Mouse (Mus musculus) forebrain, embryonic 14.5 days (tissue): ENCODE results near the gene Ifnar2. TPM values are rescaled to one million over a fixed set of nuclear protein-coding genes. Genes with fewer than 3 reads are reported as not detected.
A peak's percentile ranks its signal among the peaks of the same experiment; 100 is the strongest.

ENCODE experiments used
- ATAC-seq: fragments of 200-750 bp; cut with Nextera tagmentation; 2 replicates; pipeline ENCODE4 v1.8.0; 2017; ENCODE audit warnings: mild to moderate bottlenecking, moderate library complexity
- DNase-seq: peaks from one replicate; pipeline ENCODE4 v3.0.0-alpha.2; 2015; ENCODE audit warnings: low spot score
- H3K27ac ChIP-seq: fragments of 300-500 bp; sonication (generic); 2 replicates; pipeline ENCODE4 v1.5.1; 2014; ENCODE audit warnings: low read depth, mild to moderate bottlenecking, control low read depth, low read length, moderate library complexity
- H3K27me3 ChIP-seq: fragments of 300-500 bp; sonication (generic); replicated peaks from 2 replicates; pipeline ENCODE4 v1.6.1; 2014; ENCODE audit warnings: low read length, control low read depth, mixed read lengths; ENCODE audit not compliant: control insufficient read depth, insufficient read depth
- H3K36me3 ChIP-seq: fragments of 300-500 bp; sonication (generic); 2 replicates; pipeline ENCODE4 v1.6.1; 2014; ENCODE audit warnings: low read length, control low read depth; ENCODE audit not compliant: control insufficient read depth, insufficient read depth
- H3K4me1 ChIP-seq: fragments of 300-500 bp; sonication (generic); 2 replicates; pipeline ENCODE4 v1.6.1; 2014; ENCODE audit warnings: antibody characterized with exemption, low read length, control low read depth; ENCODE audit not compliant: control insufficient read depth, insufficient read depth
- H3K4me2 ChIP-seq: fragments of 300-500 bp; sonication (generic); 2 replicates; pipeline ENCODE4 v1.6.1; 2014; ENCODE audit warnings: mild to moderate bottlenecking, control low read depth, low read length
- H3K4me3 ChIP-seq: fragments of 300-500 bp; sonication (generic); 2 replicates; pipeline ENCODE4 v1.5.1; 2014; ENCODE audit warnings: low read depth, low read length, control low read depth
- H3K9ac ChIP-seq: fragments of 300-500 bp; sonication (generic); 2 replicates; pipeline ENCODE4 v1.6.1; 2014; ENCODE audit warnings: mild to moderate bottlenecking, low read length, control low read depth, moderate library complexity
- H3K9me3 ChIP-seq: fragments of 300-500 bp; sonication (generic); replicated peaks from 2 replicates; pipeline ENCODE4 v1.6.1; 2016; ENCODE audit warnings: low read length, control low read depth, mixed read lengths; ENCODE audit not compliant: control insufficient read depth
- WGBS: fragments of 180-500 bp; shearing (Covaris S2); extraction: QIAGEN DNeasy Blood & Tissue Kit; methylation state at CpG from one replicate; pipeline ENCODE4 v1.1.7; 2014; 5-methylcytosine and 5-hydroxymethylcytosine counted together
- polyA plus RNA-seq: library from polyadenylated mRNA; unstranded; fragments of >200 nt; fragmentation: Nextera tagmentation; extraction: Ambion mirVana; gene quantifications from 2 replicates; pipeline ENCODE4 v1.2.1, GENCODE M21; 2014

Gene Ifnar2
- polyA plus RNA-seq, 1 experiment from 2014 or later: 44.6 TPM

DNA sequence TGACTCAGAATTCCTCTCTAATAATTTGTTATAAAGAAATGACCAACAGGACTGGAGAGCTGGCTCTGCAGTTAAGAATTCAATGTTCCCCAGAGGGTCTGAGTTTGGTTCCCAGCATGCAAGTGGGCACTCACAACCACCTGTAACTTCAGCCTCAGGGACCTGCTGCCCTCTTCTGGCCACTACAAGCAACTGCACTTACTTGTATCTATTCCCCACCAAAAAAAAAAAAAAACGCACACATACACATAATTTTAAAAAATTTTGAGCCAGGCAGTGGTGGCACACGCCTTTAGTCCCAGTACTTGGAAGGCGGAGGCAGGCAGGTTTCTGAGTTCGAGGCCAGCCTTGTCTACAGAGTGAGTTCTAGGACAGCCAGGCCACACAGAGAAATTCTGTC, 17.5 kb downstream of the Ifnar2 start:
- 84% methylated on average over 4 of the region's 4 CpGs for WGBS
- H3K9ac ChIP-seq: no peak overlapping the region

DNA sequence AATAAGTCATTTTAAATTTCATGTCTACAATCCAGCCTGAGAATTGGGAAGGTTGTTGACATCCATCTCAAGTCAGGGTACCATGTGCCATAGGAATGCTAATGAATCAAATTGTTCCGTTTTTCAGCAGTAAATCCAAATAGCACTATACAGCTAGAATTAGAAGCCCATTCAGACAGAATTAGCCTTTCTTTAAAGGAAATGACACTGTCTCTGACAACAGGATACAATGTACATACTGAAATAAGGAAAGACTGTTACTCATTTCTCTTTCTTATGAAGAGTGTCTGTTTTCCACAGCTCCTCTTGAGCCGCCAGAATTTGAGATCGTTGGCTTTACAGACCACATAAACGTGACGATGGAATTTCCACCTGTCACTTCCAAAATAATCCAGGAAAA, 18.8 kb downstream of the Ifnar2 start, which contains the start of gene Gm21970:
Gene Gm21970 (plus strand): TSS at position 301 of the 400 bp plus-strand sequence.
- Histone ChIP-seq H3K9ac (no peak within 1 kb of the TSS), H3K4me1 (no peaks in the 10 kb centered on the region), H3K4me3 (no peak within 1 kb of the TSS), H3K9me3 (no peaks in the 10 kb centered on the region), H3K27me3 (no peaks in the 10 kb centered on the region), H3K4me2 (no peak within 1 kb of the TSS), H3K36me3 (peaks cover 51% of the 10 kb centered on the region), H3K27ac (no peak within 1 kb of the TSS)
- no peak for ATAC-seq
- DNase-seq: no peak
- 73% methylated on average over 5 of the region's 5 CpGs for WGBS

More for the DNA sequence above, 17.5 kb downstream of the Ifnar2 start:
- Histone ChIP-seq H3K4me1 (no peaks in the 10 kb centered on the region), H3K36me3 (peaks cover 54% of the 10 kb centered on the region), H3K27me3 (no peaks in the 10 kb centered on the region), H3K9me3 (no peaks in the 10 kb centered on the region), H3K4me3 (no peak overlapping the region), H3K4me2 (no peak overlapping the region), H3K27ac (no peak overlapping the region)
- DNase-seq: peak; percentile 16
- no peak for ATAC-seq

DNA sequence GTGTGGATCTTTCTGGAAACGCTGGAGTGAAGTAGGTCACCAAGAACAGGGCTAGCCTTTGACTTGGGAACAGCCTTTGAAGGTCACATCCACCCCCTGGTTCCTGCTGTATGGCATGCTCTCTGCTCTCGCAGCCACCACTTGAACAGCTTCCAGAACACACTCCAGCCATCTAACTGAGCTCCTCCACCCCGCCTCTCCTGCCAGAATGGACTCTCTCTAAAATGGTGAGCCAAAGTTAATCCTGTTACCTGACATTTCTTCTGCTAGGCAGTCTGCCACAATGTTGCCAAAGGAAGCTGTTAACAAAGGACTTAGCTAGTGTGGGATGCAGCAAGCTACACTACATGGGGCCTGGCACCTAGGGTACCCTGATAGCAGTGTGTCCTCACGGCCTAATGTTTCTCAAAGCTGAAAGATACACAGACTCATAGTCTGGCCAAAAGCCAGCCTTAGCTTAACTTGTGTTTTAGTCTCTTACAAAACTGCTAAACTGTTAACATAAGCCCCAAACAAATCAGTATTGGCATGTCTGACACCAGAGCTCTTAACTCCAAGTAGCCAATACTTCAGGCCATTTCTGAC, 22.3 kb downstream of the Ifnar2 start:
- peaks cover 27% of the 10 kb centered on the region for H3K36me3 ChIP-seq
- H3K4me2 ChIP-seq: no peak overlapping the region
- 85% methylated on average over 4 of the region's 4 CpGs for WGBS

DNA sequence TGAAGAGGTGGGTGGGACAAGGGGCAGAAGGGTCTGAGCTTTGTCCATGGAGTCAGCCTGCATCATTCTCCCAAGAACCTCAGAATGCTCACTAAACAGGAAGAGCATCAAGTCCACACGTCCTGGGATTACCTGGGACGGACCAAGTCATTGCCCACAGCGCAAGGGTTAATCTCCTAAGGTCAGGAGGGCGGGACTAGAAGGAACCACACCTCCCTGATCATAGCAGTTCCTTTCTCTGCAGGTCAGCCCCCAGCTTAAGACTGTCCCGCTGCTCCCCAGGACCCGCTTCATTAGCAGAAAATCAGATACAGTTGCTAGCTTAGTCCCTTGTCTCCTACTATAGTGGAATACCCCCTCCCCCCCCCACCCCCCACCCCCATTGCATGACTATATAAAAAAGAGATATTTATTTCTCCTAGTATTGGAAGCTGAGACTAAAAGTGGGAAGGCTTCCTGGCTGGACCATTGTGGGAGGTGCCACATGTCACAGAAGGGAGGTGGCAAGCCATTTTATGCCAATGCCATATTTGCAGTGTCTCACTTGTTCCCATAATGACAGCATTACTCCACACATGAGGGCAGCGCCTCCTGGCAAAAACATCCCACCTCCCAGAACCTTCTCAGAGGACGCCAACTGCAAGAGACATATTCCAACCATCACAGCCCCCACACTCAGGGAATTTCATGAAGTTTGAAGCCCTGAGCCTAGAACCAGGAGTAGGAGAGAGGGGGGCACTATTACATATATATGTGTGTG, 23.2 kb downstream of the Ifnar2 start:
- no peak for DNase-seq
- H3K4me1 ChIP-seq: no peaks in the 10 kb centered on the region

More for the DNA sequence above, 22.3 kb downstream of the Ifnar2 start:
- no peaks in the 10 kb centered on the region for H3K27me3 ChIP-seq
- ATAC-seq: no peak
- no peaks in the 10 kb centered on the region for H3K4me1 ChIP-seq
- H3K4me3 ChIP-seq: no peak overlapping the region
- no peaks in the 10 kb centered on the region for H3K9me3 ChIP-seq
- DNase-seq: no peak
- H3K27ac ChIP-seq: no peak overlapping the region
- no peak overlapping the region for H3K9ac ChIP-seq

DNA sequence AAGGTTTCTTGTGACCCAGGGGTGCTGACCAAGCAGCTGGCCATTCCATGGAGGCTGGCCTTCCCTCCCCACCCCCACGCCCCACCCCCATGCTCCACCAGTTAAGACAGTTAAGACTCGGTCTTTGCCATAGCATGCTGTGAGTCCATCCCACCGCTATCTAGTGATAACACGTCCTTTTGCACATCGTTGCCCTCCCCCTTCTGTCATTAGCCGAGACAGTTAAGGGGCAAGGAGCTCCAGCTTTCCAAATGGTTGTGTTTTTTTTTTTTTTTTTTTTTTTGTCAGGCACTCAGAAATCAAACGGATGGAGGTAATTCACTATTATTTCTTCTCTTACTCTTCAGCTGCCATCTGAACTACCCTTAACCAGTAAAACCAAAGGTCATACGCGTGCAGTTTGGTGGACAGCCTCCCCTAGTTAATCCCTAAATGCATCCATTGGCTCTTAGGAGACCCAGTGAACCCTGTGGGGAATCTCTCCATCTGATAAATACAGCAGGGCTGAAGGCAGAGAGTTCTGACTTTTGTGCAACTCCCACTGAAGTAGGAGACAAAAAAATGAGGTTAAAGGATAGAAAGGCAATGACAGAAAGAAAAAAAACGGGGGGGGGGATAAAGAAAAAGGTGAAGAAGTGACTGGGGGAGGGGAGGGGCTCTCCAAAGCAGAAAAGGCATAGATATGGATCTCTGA, 24.4 kb downstream of the Ifnar2 start:
- H3K4me2 ChIP-seq: no peak overlapping the region
- peaks cover 29% of the 10 kb centered on the region for H3K36me3 ChIP-seq
- ATAC-seq (no peak), DNase-seq (no peak)
- no peaks in the 10 kb centered on the region for H3K9me3 ChIP-seq
- H3K4me1 ChIP-seq: no peaks in the 10 kb centered on the region
- no peak overlapping the region for H3K9ac ChIP-seq
- H3K27ac ChIP-seq: no peak overlapping the region
- H3K27me3 ChIP-seq: no peaks in the 10 kb centered on the region
- WGBS: 77% methylated on average over 10 of the region's 10 CpGs
- no peak overlapping the region for H3K4me3 ChIP-seq

More for the DNA sequence above, 23.2 kb downstream of the Ifnar2 start:
- no peak overlapping the region for H3K4me2 ChIP-seq
- no peak for ATAC-seq
- no peaks in the 10 kb centered on the region for H3K9me3 ChIP-seq
- H3K27ac ChIP-seq: no peak overlapping the region
- H3K36me3 ChIP-seq: peaks cover 31% of the 10 kb centered on the region
- no peak overlapping the region for H3K4me3 ChIP-seq
- WGBS: 44% methylated on average over 8 of the region's 8 CpGs
- no peaks in the 10 kb centered on the region for H3K27me3 ChIP-seq
- H3K9ac ChIP-seq: no peak overlapping the region

DNA sequence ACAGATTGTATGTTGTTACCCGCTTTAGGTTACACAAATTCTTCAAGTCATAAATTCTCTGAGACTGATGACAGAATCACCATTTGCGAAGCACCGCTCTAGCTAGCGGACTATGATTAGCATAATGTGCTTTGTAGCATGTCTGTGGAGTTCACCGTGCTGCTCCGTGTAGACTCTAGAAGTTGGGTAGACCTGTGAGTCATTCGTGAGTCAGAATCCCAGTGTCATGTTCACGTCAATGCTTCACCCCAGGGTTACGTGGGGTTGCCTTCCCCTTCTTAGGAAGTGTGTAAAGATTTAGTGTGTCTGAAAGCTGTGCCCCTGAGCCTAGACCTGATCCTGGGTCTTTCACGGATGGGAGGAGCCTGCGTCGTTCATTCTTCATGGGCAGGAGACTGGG, 25.4 kb downstream of the Ifnar2 start:
- 94% methylated on average over 12 of the region's 12 CpGs for WGBS
- H3K9ac ChIP-seq: no peak overlapping the region
- no peak overlapping the region for H3K27ac ChIP-seq
- DNase-seq: no peak
- no peaks in the 10 kb centered on the region for H3K9me3 ChIP-seq
- ATAC-seq: no peak
- no peaks in the 10 kb centered on the region for H3K4me1 ChIP-seq
- no peak overlapping the region for H3K4me3 ChIP-seq
- H3K36me3 ChIP-seq: peaks cover 23% of the 10 kb centered on the region
- H3K27me3 ChIP-seq: no peaks in the 10 kb centered on the region
- H3K4me2 ChIP-seq: no peak overlapping the region

DNA sequence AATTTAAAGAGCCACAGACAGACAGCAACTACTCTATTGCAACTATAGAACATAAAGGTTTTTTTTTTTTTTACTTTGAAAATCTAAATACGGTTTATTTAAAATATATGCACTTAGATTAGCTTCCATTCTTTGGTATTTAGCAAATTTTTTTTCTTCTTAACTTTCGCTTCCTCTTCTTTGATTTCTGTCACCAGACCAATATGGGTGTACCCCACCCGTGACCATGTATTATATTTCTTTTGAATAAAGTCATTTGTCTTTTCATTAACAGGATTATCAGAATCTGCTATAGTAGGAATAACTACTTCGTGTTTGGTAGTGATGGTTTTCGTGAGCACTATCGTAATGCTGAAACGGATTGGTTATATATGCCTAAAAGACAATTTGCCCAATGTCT, 26.4 kb downstream of the Ifnar2 start:
- no peak overlapping the region for H3K4me2 ChIP-seq
- DNase-seq (no peak), ATAC-seq (no peak)
- H3K9ac ChIP-seq: no peak overlapping the region
- peaks cover 21% of the 10 kb centered on the region for H3K36me3 ChIP-seq
- no peaks in the 10 kb centered on the region for H3K4me1 ChIP-seq
- 96% methylated on average over 7 of the region's 7 CpGs for WGBS
- no peak overlapping the region for H3K27ac ChIP-seq
- no peak overlapping the region for H3K4me3 ChIP-seq
- H3K9me3 ChIP-seq: no peaks in the 10 kb centered on the region
- H3K27me3 ChIP-seq: no peaks in the 10 kb centered on the region

DNA sequence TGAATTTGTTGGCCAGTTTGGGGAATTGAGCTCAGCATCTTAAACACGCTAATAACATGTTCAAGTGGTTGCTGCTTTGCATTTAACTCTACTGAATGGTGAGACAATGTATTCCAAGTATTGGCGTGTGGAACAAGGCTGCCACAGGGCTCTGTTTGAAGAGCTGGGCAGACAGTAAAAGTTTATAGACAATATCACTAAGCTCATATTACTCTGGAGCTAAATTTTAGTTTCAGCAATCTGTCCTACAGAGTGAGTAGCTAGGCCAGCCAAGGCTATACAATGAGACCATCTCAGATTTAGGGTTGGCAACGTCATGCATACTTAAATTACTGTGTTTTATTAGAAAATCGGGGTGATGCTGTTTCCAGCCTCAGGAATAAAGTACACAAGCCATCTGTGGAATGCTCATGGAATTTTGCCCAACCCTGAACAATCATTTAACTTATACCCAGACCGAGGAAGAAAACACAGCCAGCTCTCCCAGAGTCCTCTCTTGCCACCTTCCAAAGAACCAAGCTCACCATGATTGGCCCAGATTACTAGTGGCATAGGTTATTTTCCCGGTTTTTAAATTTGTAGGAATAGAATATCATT, 29.1 kb downstream of the Ifnar2 start:
- no peak for ATAC-seq
- Histone ChIP-seq H3K9me3 (no peaks in the 10 kb centered on the region), H3K27ac (no peak overlapping the region), H3K4me3 (no peak overlapping the region), H3K4me2 (no peak overlapping the region), H3K9ac (no peak overlapping the region), H3K27me3 (no peaks in the 10 kb centered on the region), H3K4me1 (peaks cover 2% of the 10 kb centered on the region; the same call in 1 of the 2 replicates), H3K36me3 (peaks cover 15% of the 10 kb centered on the region; the same call in 1 of the 2 replicates)
- WGBS: 85% methylated on average over 6 of the region's 6 CpGs
- no peak for DNase-seq
